Comparison of ENCODE assay signal across 17 mouse cellular contexts in genomic region chr4:150615251-150616028, GRCm38 (mm10). TPM values are rescaled to one million over a fixed set of nuclear protein-coding genes. Genes with fewer than 3 reads are reported as not detected.
DNase-seq lines count a peak whose midpoint lies in the region; ATAC-seq and TF ChIP-seq lines count a peak whose summit lies in the region.
"Had no signal": no experiment of that assay in that cellular context is flagged by ENCODE, and none has a peak within 500 bp of the region (broad histone marks: within the 10 kb centered on the region; RNA-seq: fewer than 3 reads in every experiment).

No protein-coding gene starts in this region.

- TF ChIP-seq CTCF in heart, adult 2 months (IDR thresholded peaks at IDR 0.05) = no peak
- no peak for TF ChIP-seq CTCF in olfactory bulb, adult 2 months (IDR thresholded peaks at IDR 0.05; ENCODE audit: insufficient read depth, low read depth, low read length)

- ATAC-seq in heart, embryonic 14.5 days (ENCODE audit: insufficient number of reproducible peaks, insufficient read depth, low FRiP score, low read depth) = 0 out of 2 replicates have a peak, but pooled peaks have one; percentile 27
- 0 out of 2 replicates have a peak, but pooled peaks have one; percentile 13 for ATAC-seq in lung, embryonic 16.5 days (ENCODE audit: low read depth)
- ATAC-seq in hindbrain, embryonic 15.5 days (ENCODE audit: low FRiP score, low read depth) = 0 out of 2 replicates have a peak, but pooled peaks have one; percentile 2
- no peak for ATAC-seq in frontal cortex, adult (ENCODE audit: low TSS enrichment)

- H3K79me2 ChIP-seq in heart, adult 2 months (replicated peaks; ENCODE audit: control insufficient read depth, insufficient read depth, low read length) = no peaks in the 10 kb centered on the region

- 91% methylated on average over 12 of the region's 12 CpGs for WGBS in heart, embryonic 14.5 days
- WGBS in heart, adult 2 months = 91% methylated on average over 12 of the region's 12 CpGs
- 85% methylated on average over 12 of the region's 12 CpGs for WGBS in lung, embryonic 16.5 days
- 88% methylated on average over 12 of the region's 12 CpGs for WGBS in hindbrain, embryonic 15.5 days
- WGBS in olfactory bulb, adult 2 months = 77% methylated on average over 12 of the region's 12 CpGs

- no peaks in the 10 kb centered on the region for H3K27me3 ChIP-seq in heart, embryonic 14.5 days (ENCODE audit: control insufficient read depth, insufficient read depth, low read length)
- H3K27me3 ChIP-seq in heart, adult 2 months (ENCODE audit: control insufficient read depth, insufficient read depth, low read length) = no peaks in the 10 kb centered on the region
- H3K27me3 ChIP-seq in lung, embryonic 16.5 days (ENCODE audit: control insufficient read depth, insufficient read depth, low read depth, low read length) = no peaks in the 10 kb centered on the region
- H3K27me3 ChIP-seq in hindbrain, embryonic 15.5 days = no peaks in the 10 kb centered on the region
- H3K27me3 ChIP-seq: megakaryocyte, embryonic 14.5 days had no signal

- H3K36me3 ChIP-seq in heart, embryonic 14.5 days (ENCODE audit: control insufficient read depth, insufficient read depth, low read length) = peaks cover 99% of the 10 kb centered on the region
- no peaks in the 10 kb centered on the region for H3K36me3 ChIP-seq in heart, adult 2 months (ENCODE audit: control insufficient read depth, insufficient read depth, low read length)
- peaks cover 75% of the 10 kb centered on the region for H3K36me3 ChIP-seq in lung, embryonic 16.5 days (ENCODE audit: control insufficient read depth, insufficient read depth, low read length)
- peaks cover 68% of the 10 kb centered on the region for H3K36me3 ChIP-seq in hindbrain, embryonic 15.5 days

- no peak overlapping the region for H3K4me2 ChIP-seq in heart, embryonic 14.5 days (ENCODE audit: low read length)
- no peak overlapping the region for H3K4me2 ChIP-seq in lung, embryonic 16.5 days (ENCODE audit: low read depth, low read length)
- no peak overlapping the region for H3K4me2 ChIP-seq in hindbrain, embryonic 15.5 days
- H3K4me2 ChIP-seq: lung, embryonic 14.5 days had no signal

- intact Hi-C loops in heart, adult 2 months (cut with DNase I) = no loop called here

- DNase-seq in heart, adult 2 months = no peak
- no peak for DNase-seq in lung, postnatal 14 days
- DNase-seq in layer of hippocampus, postnatal 10 days (ENCODE audit: low spot score in 2 of 2) = no peak
- DNase-seq: adrenal gland, postnatal 14 days; cerebellum, adult 9-11 months; embryo, embryonic 11 days; right cerebral cortex, adult 18-20 months had no signal

- H3K4me1 ChIP-seq in heart, embryonic 14.5 days (ENCODE audit: control insufficient read depth in 2 of 2, insufficient read depth in 2 of 2, low read length in 2 of 2) = peaks cover 2 to 4% of the 10 kb centered on the region in 2 experiments; a peak in 2 of 4 replicates
- H3K4me1 ChIP-seq in heart, adult 2 months (ENCODE audit: control insufficient read depth, insufficient read depth, low read length) = no peaks in the 10 kb centered on the region
- no peaks in the 10 kb centered on the region; the same call in 1 of the 2 replicates for H3K4me1 ChIP-seq in lung, embryonic 16.5 days (replicated peaks; ENCODE audit: control insufficient read depth, insufficient read depth, low read length)
- 0 out of 2 replicates have a peak, but pooled peaks cover 3% of the 10 kb centered on the region for H3K4me1 ChIP-seq in hindbrain, embryonic 15.5 days (replicated peaks)
- H3K4me1 ChIP-seq in olfactory bulb, adult 2 months (ENCODE audit: control insufficient read depth, insufficient read depth, low read length) = peaks cover 25% of the 10 kb centered on the region

- no peak overlapping the region for H3K4me3 ChIP-seq in heart, embryonic 14.5 days (ENCODE audit: control insufficient read depth in 1 of 2, insufficient read depth in 1 of 2, low read depth in 1 of 2, low read length in 2 of 2)
- no peak overlapping the region for H3K4me3 ChIP-seq in heart, adult 2 months
- no peak overlapping the region for H3K4me3 ChIP-seq in lung, embryonic 16.5 days (ENCODE audit: low read length)
- no peak overlapping the region for H3K4me3 ChIP-seq in hindbrain, embryonic 15.5 days
- H3K4me3 ChIP-seq in olfactory bulb, adult 2 months (ENCODE audit: insufficient read depth, low read depth, low read length) = no peak overlapping the region
- H3K4me3 ChIP-seq: megakaryocyte, embryonic 14.5 days had no signal

- no peak overlapping the region for H3K9ac ChIP-seq in heart, embryonic 14.5 days (ENCODE audit: low read length)
- no peak overlapping the region for H3K9ac ChIP-seq in heart, adult 2 months (ENCODE audit: low read depth, low read length)
- no peak overlapping the region for H3K9ac ChIP-seq in lung, embryonic 16.5 days (ENCODE audit: low read length)
- no peak overlapping the region for H3K9ac ChIP-seq in hindbrain, embryonic 15.5 days
- H3K9ac ChIP-seq: lung, embryonic 14.5 days had no signal

- no peak for TF ChIP-seq POLR2A in heart, adult 2 months (IDR thresholded peaks at IDR 0.05; ENCODE audit: insufficient read depth, low read depth, low read length)
- no peak for TF ChIP-seq POLR2A in olfactory bulb, adult 2 months (IDR thresholded peaks at IDR 0.05; ENCODE audit: insufficient read depth, low read depth, low read length)

- no peak for TF ChIP-seq EP300 in heart, adult 2 months (IDR thresholded peaks at IDR 0.05; ENCODE audit: insufficient read depth, low read depth, low read length)

- no peaks in the 10 kb centered on the region for H3K9me3 ChIP-seq in heart, embryonic 14.5 days (ENCODE audit: control insufficient read depth, low read length)
- H3K9me3 ChIP-seq in lung, embryonic 16.5 days (ENCODE audit: control insufficient read depth, low read length) = no peaks in the 10 kb centered on the region
- no peaks in the 10 kb centered on the region for H3K9me3 ChIP-seq in hindbrain, embryonic 15.5 days
- H3K9me3 ChIP-seq: G1E; megakaryocyte, embryonic 14.5 days had no signal

- H3K27ac ChIP-seq in heart, embryonic 14.5 days (replicated peaks in 1 of 2; ENCODE audit: control insufficient read depth in 1 of 2, insufficient read depth in 1 of 2, low read depth in 2 of 2, low read length in 2 of 2) = no peak overlapping the region
- no peak overlapping the region for H3K27ac ChIP-seq in heart, adult 2 months
- H3K27ac ChIP-seq in lung, embryonic 16.5 days (ENCODE audit: low read length) = peak overlapping the region; percentile 50; the same call in 1 of the 2 replicates
- H3K27ac ChIP-seq in hindbrain, embryonic 15.5 days (replicated peaks) = peak overlapping the region; percentile 17; the same call in 1 of the 2 replicates
- 0 out of 2 replicates have a peak overlapping the region, but pooled peaks have one; percentile 30 for H3K27ac ChIP-seq in olfactory bulb, adult 2 months (ENCODE audit: insufficient read depth, low read depth, low read length)

RNA-seq across cellular contexts. Expression of gene Slc45a1, which starts 36.5 kb away (rescaled TPM):
- 0.05 TPM in 1 of 2 replicates, not detected in the other for polyA plus RNA-seq in heart, embryonic 14.5 days (2014; fragmentation: Nextera tagmentation; extraction: Ambion mirVana)
- not detected for total RNA-seq in heart, adult 2 months (2021)
- not detected in 2 replicates for polyA plus RNA-seq in heart, adult 2 months (2012; rRNA removed)
- polyA plus RNA-seq in lung, embryonic 16.5 days (2015; fragmentation: Nextera tagmentation; extraction: Ambion mirVana) = 0.14 and 0.15 TPM in 2 replicates
- 37.6 and 43.4 TPM in 2 replicates for polyA plus RNA-seq in hindbrain, embryonic 15.5 days (2015; fragmentation: Nextera tagmentation; extraction: Ambion mirVana)
- polyA plus RNA-seq in olfactory bulb, adult 2 months (2012; ENCODE audit: insufficient read depth, insufficient read length, low replicate concordance, missing spikeins) = not detected in 2 replicates
- total RNA-seq in layer of hippocampus, postnatal 10 days (2021) = 10 to 100 TPM; 43.2 to 45.3 TPM
- total RNA-seq: heart, postnatal 4 days had no signal
- polyA plus RNA-seq: G1E; kidney, embryonic 14.5 days; lung, embryonic 14.5 days had no signal

Comparison
In these comparisons a context has a peak if more than half of its experiments do, and no peak if none do; other contexts are left out.
1. H3K27ac ChIP-seq: peak in lung, embryonic 16.5 days (single experiment), hindbrain, embryonic 15.5 days (single experiment) and olfactory bulb, adult 2 months (single experiment); none in heart, embryonic 14.5 days (0 of 2) and heart, adult 2 months (single experiment).
2. RNA of gene Slc45a1, which starts 36.5 kb away (polyA plus RNA-seq): 37.6 to 43.4 TPM in hindbrain, embryonic 15.5 days; 0.14 to 0.15 TPM in lung, embryonic 16.5 days, 0.05 TPM in heart, embryonic 14.5 days, not detected in heart, adult 2 months and not detected in olfactory bulb, adult 2 months; every median in the first group is over 10 times any median in the second.